Mouse (Mus musculus) CH12.LX (cell line): ENCODE measurements around the gene Stub1. TPM values are rescaled to one million over a fixed set of nuclear protein-coding genes. Genes with fewer than 3 reads are reported as not detected.

Experiments
- DNase-seq: peaks from one replicate; pipeline ENCODE4 v3.0.0-alpha.2; 2013; ENCODE audit errors: extremely low read depth
- H3K27ac ChIP-seq: 2 replicates; pipeline ENCODE4 v1.5.1; 2012; ENCODE audit warnings: low read depth, mild to moderate bottlenecking, control low read depth, moderate library complexity; ENCODE audit not compliant: insufficient read depth
- H3K27me3 ChIP-seq: replicated peaks from 2 replicates; pipeline ENCODE3; 2012; ENCODE audit warnings: inconsistent platforms
- H3K36me3 ChIP-seq, 2 experiments: replicated peaks in 1 of 2; 2 replicates each; pipeline versions ENCODE3 to v1.6.1; 2012; ENCODE audit warnings: inconsistent platforms in 1 of 2, low read length in 1 of 2, mild to moderate bottlenecking in 1 of 2, mixed read lengths in 1 of 2, moderate library complexity in 1 of 2; ENCODE audit not compliant: control insufficient read depth in 1 of 2, insufficient read depth in 1 of 2
- H3K4me1 ChIP-seq, 2 experiments: 2 replicates each; pipeline ENCODE4 v1.6.1; 2012; ENCODE audit warnings: inconsistent platforms in 1 of 2, moderate library complexity in 1 of 2; ENCODE audit not compliant: insufficient read depth in 2 of 2, control insufficient read depth in 1 of 2
- H3K4me2 ChIP-seq: 2 replicates; pipeline ENCODE4 v1.6.1; 2012; ENCODE audit warnings: low read depth, mild to moderate bottlenecking, control low read depth; ENCODE audit not compliant: poor library complexity, insufficient read depth, severe bottlenecking
- H3K4me3 ChIP-seq, 3 experiments: fragments of 150-350 bp in 1 of 3; sonication (generic) in 1 of 3; replicated peaks in 1 of 3; 2 replicates each; pipeline versions ENCODE3 to v1.5.1; 2011 to 2012; ENCODE audit warnings: low read depth in 2 of 3, low read length in 2 of 3, mild to moderate bottlenecking in 2 of 3, moderate library complexity in 2 of 3, control low read depth in 1 of 3, improper control_type of control experiment in 1 of 3, inconsistent platforms in 1 of 3, mixed read lengths in 1 of 3; ENCODE audit not compliant: poor library complexity in 1 of 3
- H3K79me2 ChIP-seq: replicated peaks from 2 replicates; pipeline ENCODE4 v1.6.1; 2012; ENCODE audit warnings: mild to moderate bottlenecking, moderate library complexity; ENCODE audit not compliant: control insufficient read depth, poor library complexity, insufficient read depth, severe bottlenecking; ENCODE audit errors: extremely low read depth
- H3K9ac ChIP-seq: 2 replicates; pipeline ENCODE4 v1.6.1; 2012; ENCODE audit warnings: low read depth, mild to moderate bottlenecking, control low read depth, moderate library complexity; ENCODE audit not compliant: insufficient read depth
- H3K9me3 ChIP-seq: replicated peaks from 2 replicates; pipeline ENCODE3; 2012; ENCODE audit warnings: low read length, inconsistent platforms, mixed read lengths
- CTCF ChIP-seq, 2 experiments: IDR thresholded peaks in 1 of 2; conservative IDR thresholded peaks in 1 of 2; 2 replicates each; pipeline ENCODE4 v1.5.1; 2011 to 2012; ENCODE audit warnings: low read depth in 2 of 2, low read length in 2 of 2, improper control_type of control experiment in 1 of 2, inconsistent platforms in 1 of 2, mild to moderate bottlenecking in 1 of 2, moderate library complexity in 1 of 2
- E2F4 ChIP-seq: IDR thresholded peaks from 2 replicates; pipeline ENCODE4 v1.6.1; 2011; ENCODE audit warnings: low read depth, low read length, improper control_type of control experiment; ENCODE audit not compliant: insufficient replicate concordance
- ETS1 ChIP-seq: conservative IDR thresholded peaks from 2 replicates; pipeline ENCODE4 v1.6.1; 2012; ENCODE audit warnings: low read depth, mild to moderate bottlenecking, inconsistent platforms, low read length, improper control_type of control experiment, moderate library complexity
- KAT2A ChIP-seq: IDR thresholded peaks from 2 replicates; pipeline ENCODE4 v1.6.1; 2012; ENCODE audit warnings: low read length, improper control_type of control experiment, inconsistent platforms; ENCODE audit not compliant: insufficient replicate concordance
- MAX ChIP-seq: IDR thresholded peaks from 2 replicates; pipeline ENCODE4 v1.6.1; 2011; ENCODE audit warnings: low read length, improper control_type of control experiment
- MEF2A ChIP-seq: IDR thresholded peaks from 2 replicates; pipeline ENCODE4 v1.6.1; 2014; ENCODE audit warnings: low read depth, mild to moderate bottlenecking, inconsistent platforms, low read length, improper control_type of control experiment, borderline replicate concordance
- MYC ChIP-seq: IDR thresholded peaks from 2 replicates; pipeline ENCODE4 v1.6.1; 2011; ENCODE audit warnings: low read depth, mild to moderate bottlenecking, improper control_type of control experiment, low read length
- POLR2AphosphoS2 ChIP-seq: IDR thresholded peaks from 2 replicates; pipeline ENCODE4 v1.6.1; 2011; ENCODE audit warnings: low read depth, low read length, improper control_type of control experiment
- RAD21 ChIP-seq: IDR thresholded peaks from 2 replicates; pipeline ENCODE4 v1.6.1; 2011; ENCODE audit warnings: low read depth, mild to moderate bottlenecking, low read length, improper control_type of control experiment, moderate library complexity
- SMC3 ChIP-seq: IDR thresholded peaks from 2 replicates; pipeline ENCODE4 v1.6.1; 2011; ENCODE audit warnings: low read depth, low read length, improper control_type of control experiment
- UBTF ChIP-seq: IDR thresholded peaks from 2 replicates; pipeline ENCODE4 v1.6.1; 2012; ENCODE audit warnings: low read depth, mild to moderate bottlenecking, inconsistent platforms, low read length, improper control_type of control experiment, moderate library complexity
- ZNF384 ChIP-seq: IDR thresholded peaks from 2 replicates; pipeline ENCODE4 v1.6.1; 2012; ENCODE audit warnings: low read depth, low read length, improper control_type of control experiment, inconsistent platforms
- dilution Hi-C: fragments of 300-500 bp; cut with MboI; formaldehyde crosslinking; loops from 2 replicates; pipeline ENCODE4 v1.14.3; 2020; ENCODE audit warnings: low sequenced_read_pairs; ENCODE audit not compliant: extremely low pct_unique_long_range_greater_than_20kb, extremely low pct_ligation_motif_present
- in situ Hi-C: fragments of 300-500 bp; cut with MboI; formaldehyde crosslinking; loops from 3 replicates; pipeline ENCODE4 v1.14.3; 2019; ENCODE audit warnings: low sequenced_read_pairs, low pct_ligation_motif_present, low pct_unique_long_range_greater_than_20kb, mixed read lengths
- polyA plus RNA-seq: library from polyadenylated mRNA; unstranded; fragments of >175 nt; gene quantifications from 2 replicates; pipeline ENCODE4 v1.2.1, GENCODE M21; 2012; ENCODE audit warnings: low read depth; ENCODE audit not compliant: insufficient read length
- total RNA-seq, 2 experiments: library from RNA; depleted of rRNA; stranded (reverse); fragments of 300-350 nt in 1 of 2; fragments of >200 nt in 1 of 2; gene quantifications; 2 replicates each; pipeline ENCODE4 v1.2.3; 2012 to 2014

Gene Stub1
- total and polyA plus RNA-seq, 3 experiments = 62.9 to 98.3 (median 84.8) TPM

DNA sequence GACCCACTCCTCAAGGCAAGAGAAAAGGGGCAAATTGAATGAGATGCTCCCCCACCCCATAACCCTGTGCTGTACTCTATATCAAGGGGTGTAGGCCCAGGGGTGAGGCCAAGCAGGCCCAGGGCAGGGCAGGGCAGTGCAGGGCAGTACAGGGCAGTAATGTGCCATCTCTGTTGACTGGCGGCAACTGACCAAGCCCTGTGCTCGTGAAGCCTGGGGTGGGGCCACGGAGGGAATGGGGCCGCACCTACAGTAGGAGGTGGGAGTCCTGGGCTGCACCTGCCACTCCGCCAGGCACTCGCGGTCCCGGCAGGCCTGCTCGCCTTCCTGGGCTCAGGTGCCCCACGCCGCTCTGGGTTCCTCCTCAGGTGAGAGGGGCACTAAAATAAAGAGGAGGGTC is 32.1 kb upstream of the Stub1 start:
- no peaks in the 10 kb centered on the region for H3K36me3 ChIP-seq
- H3K27ac ChIP-seq = no peak overlapping the region
- H3K9me3 ChIP-seq = no peaks in the 10 kb centered on the region
- no peak for DNase-seq
- dilution Hi-C loops (no loop called here), in situ Hi-C loops (no loop called here)
- peaks cover 9 to 34% of the 10 kb centered on the region in 2 experiments for H3K4me1 ChIP-seq
- no peak overlapping the region for H3K4me3 ChIP-seq
- TF ChIP-seq POLR2AphosphoS2 = no peak
- TF ChIP-seq ZNF384 = no peak
- TF ChIP-seq UBTF = no peak
- no peak for TF ChIP-seq MYC
- TF ChIP-seq MEF2A = no peak
- H3K4me2 ChIP-seq = no peak overlapping the region
- peaks cover 47% of the 10 kb centered on the region for H3K27me3 ChIP-seq
- H3K79me2 ChIP-seq = no peaks in the 10 kb centered on the region
- H3K9ac ChIP-seq = no peak overlapping the region

DNA sequence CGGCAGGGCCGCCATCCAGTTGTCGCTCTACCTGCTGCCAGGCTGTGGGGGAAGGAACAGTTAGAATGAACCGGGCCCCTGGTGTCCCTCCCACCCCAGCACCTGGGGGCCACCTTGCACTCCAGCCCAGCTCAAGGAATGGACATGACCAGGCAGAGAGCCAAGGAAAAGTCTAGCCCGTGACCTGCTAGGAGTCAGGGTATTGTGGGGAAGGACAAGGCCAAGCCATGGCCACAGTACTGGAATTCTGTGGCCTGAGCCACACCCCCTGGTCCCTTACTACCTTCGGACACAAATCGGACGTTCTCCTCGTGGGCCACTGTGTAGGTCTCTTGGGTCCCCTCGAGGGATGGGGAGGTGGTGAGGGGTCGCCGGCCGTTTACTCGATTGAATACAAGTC is 31.1 kb upstream of the Stub1 start:
- peaks cover 13 to 40% of the 10 kb centered on the region in 2 experiments for H3K4me1 ChIP-seq
- H3K9me3 ChIP-seq = no peaks in the 10 kb centered on the region
- peaks cover 0 to 5% of the 10 kb centered on the region in 2 experiments for H3K36me3 ChIP-seq
- DNase-seq = no peak
- H3K27ac ChIP-seq = no peak overlapping the region
- H3K79me2 ChIP-seq = no peaks in the 10 kb centered on the region
- H3K4me2 ChIP-seq = no peak overlapping the region
- H3K4me3 ChIP-seq = no peak overlapping the region
- TF ChIP-seq KAT2A = no peak
- no peak for TF ChIP-seq MAX
- TF ChIP-seq ETS1 = no peak
- no peak for TF ChIP-seq RAD21
- TF ChIP-seq E2F4 = no peak
- H3K27me3 ChIP-seq = peaks cover 42% of the 10 kb centered on the region
- in situ Hi-C loops = no loop called here
- H3K9ac ChIP-seq = no peak overlapping the region
- dilution Hi-C loops = no loop called here

DNA sequence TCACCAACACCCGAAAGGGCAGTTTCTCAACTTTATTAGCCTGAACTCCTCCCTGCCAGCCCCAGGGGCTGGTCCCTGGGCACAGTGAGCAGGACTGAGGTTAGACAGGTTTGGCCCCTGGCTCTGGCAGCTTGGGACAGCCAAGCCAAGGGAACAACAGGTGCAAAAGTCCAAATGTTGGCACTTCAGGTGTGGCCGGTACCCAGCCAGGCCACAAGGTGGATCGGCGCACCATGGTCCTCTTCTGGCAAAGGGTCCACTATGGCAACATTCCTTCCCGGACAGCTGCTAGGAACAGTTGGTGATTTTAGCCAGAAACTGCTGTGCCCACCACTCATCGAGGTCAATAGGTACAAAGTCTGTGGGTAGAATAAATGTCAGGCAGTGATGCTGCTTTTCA is 30.5 kb upstream of the Stub1 start:
- Histone ChIP-seq H3K79me2 (no peaks in the 10 kb centered on the region), H3K4me2 (no peak overlapping the region), H3K9ac (no peak overlapping the region), H3K4me1 (peaks cover 13 to 37% of the 10 kb centered on the region in 2 experiments), H3K27me3 (peaks cover 37% of the 10 kb centered on the region), H3K36me3 (peaks cover 0 to 11% of the 10 kb centered on the region in 2 experiments), H3K9me3 (no peaks in the 10 kb centered on the region), H3K27ac (no peak overlapping the region), H3K4me3 (no peak overlapping the region)
- dilution Hi-C loops = no loop called here
- DNase-seq = no peak
- in situ Hi-C loops = no loop called here
- TF ChIP-seq CTCF (conservative IDR thresholded peaks at IDR 0.05 in 1 of 2, IDR thresholded peaks at IDR 0.05 in 1 of 2; ENCODE audit: low read depth in 2 of 2, low read length in 2 of 2) = peak in 1 of 2 experiments; percentile 19; a peak in 1 of 4 replicates
- TF ChIP-seq SMC3 = no peak
